Mouse (Mus musculus): Measurements from ENCODE around the gene Soga1. TPM values are rescaled to one million over a fixed set of nuclear protein-coding genes. Genes with fewer than 3 reads are reported as not detected.

Soga1 gene
- polyA plus RNA-seq, 1 experiment, result 40.2 TPM

DNA sequence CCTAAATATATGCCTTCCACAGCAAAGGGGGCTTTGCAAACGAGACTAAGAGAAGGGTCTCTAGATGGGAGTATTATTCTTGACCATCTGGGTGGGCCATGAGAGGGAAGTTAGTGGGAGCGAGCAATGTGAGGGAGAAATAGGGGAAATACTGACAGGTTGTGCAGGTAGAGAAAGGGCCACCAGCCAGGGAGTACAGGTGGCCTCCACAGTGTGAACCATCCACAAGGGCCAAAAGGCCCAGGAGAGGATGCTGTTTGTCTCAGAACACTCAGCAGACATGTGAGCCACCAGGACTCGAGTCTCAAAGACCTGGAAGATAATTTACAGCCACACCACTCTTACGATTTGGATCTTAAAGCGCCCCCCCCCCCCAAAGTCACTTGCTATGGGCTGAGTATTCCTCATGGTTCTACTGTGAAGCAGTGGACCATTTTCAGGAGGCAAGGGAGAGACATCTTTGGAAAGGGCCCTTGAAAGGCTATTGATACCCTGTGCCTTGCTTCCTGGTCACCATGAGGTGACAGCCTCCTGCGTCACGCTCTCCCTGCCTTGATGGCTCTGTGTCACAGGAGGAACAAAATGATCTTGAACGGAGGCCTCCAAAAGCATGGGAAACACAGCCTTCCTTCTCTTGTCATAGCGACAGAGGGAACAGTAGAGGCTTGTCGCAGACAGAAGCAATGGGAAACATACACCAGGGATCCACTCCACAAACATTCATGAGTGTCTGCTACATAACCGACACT is 18.3 kb downstream of the Soga1 start:
- no peak for TF ChIP-seq CTCF (IDR thresholded peaks at IDR 0.05; ENCODE audit: borderline replicate concordance, extremely low read depth, insufficient read depth, insufficient read length)
- no peak for TF ChIP-seq POLR2A (IDR thresholded peaks at IDR 0.05; ENCODE audit: borderline replicate concordance, extremely low read depth, insufficient read depth, insufficient read length, poor library complexity, severe bottlenecking)
- DNase-seq (ENCODE audit: low read depth), result no peak

DNA sequence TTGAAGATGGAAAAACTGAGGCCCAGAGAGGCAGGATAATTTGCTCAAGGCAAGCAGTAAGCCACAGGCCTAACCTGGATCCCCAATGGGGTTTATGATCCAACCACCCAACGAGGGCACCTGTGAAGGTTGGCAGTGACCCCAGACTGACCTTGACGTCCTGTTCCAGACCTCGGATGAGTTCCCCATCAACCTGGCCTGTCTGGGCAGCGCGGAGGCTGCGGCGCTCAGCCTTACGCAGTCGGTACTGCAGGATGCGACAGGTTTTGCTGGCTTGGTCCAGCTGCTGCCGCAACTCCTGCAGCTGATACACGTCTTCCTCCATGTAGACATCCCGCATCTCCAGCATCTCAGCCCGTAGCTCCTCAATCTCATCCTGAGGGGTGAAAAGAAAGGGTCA is 19.0 kb downstream of the Soga1 start:
- TF ChIP-seq CTCF (IDR thresholded peaks at IDR 0.05; ENCODE audit: borderline replicate concordance, extremely low read depth, insufficient read depth, insufficient read length), result no peak
- no peak for TF ChIP-seq POLR2A (IDR thresholded peaks at IDR 0.05; ENCODE audit: borderline replicate concordance, extremely low read depth, insufficient read depth, insufficient read length, poor library complexity, severe bottlenecking)
- DNase-seq (ENCODE audit: low read depth), result no peak

DNA sequence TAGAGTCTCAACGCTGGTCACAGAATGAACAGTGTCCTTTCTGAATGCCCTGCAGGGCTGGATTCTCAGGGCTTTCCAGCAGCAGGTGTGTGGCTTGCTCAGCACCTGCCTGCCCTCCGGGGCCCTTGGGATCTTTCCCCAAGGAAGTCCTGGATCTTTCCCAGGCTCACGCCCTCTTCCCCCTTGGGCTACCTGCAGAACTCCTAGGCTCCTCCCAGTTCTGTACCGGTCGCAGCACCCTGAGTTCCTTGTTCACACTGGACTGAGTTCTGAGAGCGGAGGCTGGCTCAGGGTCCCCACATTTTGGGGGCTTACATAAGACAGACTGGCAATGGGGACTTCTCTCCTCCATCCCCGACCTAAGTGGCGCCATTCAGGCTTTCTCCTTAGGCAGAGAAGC is 19.9 kb downstream of the Soga1 start:
- TF ChIP-seq POLR2A (IDR thresholded peaks at IDR 0.05; ENCODE audit: borderline replicate concordance, extremely low read depth, insufficient read depth, insufficient read length, poor library complexity, severe bottlenecking), result no peak
- no peak for TF ChIP-seq CTCF (IDR thresholded peaks at IDR 0.05; ENCODE audit: borderline replicate concordance, extremely low read depth, insufficient read depth, insufficient read length)
- DNase-seq (ENCODE audit: low read depth), result no peak

DNA sequence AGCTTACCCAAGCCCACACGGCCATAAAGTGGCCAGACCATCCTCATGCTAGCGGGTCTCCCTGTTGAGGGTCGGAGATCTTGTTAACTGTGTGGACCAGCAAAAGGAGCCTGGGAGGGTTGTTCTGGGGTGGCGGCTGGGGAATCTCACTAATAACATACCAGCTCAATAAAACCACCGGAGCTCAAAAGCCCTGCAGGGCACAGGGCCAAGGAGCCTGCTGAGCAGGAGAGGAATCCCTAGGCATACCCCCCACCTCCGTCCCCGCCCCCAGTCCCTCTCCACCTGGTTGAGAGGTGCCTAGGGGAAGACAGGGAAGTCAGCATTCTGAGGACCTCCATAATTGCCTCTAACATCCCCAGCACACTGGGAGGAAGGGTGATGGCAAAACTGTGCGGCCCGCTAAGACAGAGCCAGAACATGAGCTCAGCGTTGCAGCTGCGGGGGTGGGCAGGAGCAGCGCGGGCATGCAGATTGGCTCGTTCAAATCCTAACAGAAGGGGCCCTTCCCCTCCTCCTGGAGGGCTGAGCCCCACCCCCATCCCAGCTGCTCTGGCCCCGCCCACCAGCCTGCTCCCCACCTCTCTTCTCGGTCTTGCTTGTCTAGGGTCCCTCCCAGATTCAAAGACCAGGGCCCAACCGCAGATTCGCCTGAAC is 20.6 kb downstream of the Soga1 start:
- TF ChIP-seq CTCF (IDR thresholded peaks at IDR 0.05; ENCODE audit: borderline replicate concordance, extremely low read depth, insufficient read depth, insufficient read length) (no peak), POLR2A (IDR thresholded peaks at IDR 0.05; ENCODE audit: borderline replicate concordance, extremely low read depth, insufficient read depth, insufficient read length, poor library complexity, severe bottlenecking) (peak; percentile 10; the same call in 1 of the 2 replicates)
- peak; percentile 97 for DNase-seq (ENCODE audit: low read depth)

DNA sequence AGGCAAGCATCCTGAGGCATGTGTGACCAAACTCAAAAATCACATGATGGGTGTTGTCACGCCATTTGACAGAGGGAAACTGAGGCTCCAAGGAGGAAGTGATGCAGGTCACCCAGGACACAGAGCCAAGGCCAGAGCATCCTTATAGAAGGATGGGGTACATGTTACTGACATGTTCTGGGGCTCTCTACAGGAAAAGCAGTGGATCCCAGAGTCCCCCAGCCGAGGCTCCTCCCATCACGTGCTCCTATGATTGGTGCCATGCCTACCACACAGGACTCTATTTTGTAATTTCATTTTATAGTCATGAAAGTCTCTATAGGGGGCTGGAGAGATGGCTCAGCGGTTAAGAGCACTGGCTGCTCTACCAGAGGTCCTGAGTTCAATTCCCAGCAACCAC is 21.3 kb downstream of the Soga1 start:
- TF ChIP-seq CTCF (IDR thresholded peaks at IDR 0.05; ENCODE audit: borderline replicate concordance, extremely low read depth, insufficient read depth, insufficient read length) (no peak), POLR2A (IDR thresholded peaks at IDR 0.05; ENCODE audit: borderline replicate concordance, extremely low read depth, insufficient read depth, insufficient read length, poor library complexity, severe bottlenecking) (no peak)
- no peak for DNase-seq (ENCODE audit: low read depth)

DNA sequence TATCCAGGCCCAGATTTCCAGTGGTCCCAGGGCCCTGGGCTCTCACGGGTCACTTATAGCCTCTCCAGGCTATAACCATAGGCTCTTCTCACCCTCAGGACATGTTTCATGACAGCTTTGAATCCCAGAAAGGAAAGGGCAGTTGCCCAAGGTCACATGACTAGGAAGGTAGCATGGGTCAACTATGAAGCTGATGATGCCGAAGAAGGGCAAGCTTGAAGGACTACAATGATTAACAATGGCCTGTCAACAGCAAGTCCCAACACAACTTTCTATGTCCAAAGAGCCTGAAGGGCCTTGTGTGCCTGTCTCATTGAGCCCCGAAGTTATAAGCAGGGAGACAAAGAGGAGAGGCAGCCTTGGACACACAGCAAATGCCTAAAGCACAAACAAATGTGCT is 21.9 kb downstream of the Soga1 start:
- DNase-seq (ENCODE audit: low read depth), result no peak
- TF ChIP-seq POLR2A (IDR thresholded peaks at IDR 0.05; ENCODE audit: borderline replicate concordance, extremely low read depth, insufficient read depth, insufficient read length, poor library complexity, severe bottlenecking) (no peak), CTCF (IDR thresholded peaks at IDR 0.05; ENCODE audit: borderline replicate concordance, extremely low read depth, insufficient read depth, insufficient read length) (no peak)

DNA sequence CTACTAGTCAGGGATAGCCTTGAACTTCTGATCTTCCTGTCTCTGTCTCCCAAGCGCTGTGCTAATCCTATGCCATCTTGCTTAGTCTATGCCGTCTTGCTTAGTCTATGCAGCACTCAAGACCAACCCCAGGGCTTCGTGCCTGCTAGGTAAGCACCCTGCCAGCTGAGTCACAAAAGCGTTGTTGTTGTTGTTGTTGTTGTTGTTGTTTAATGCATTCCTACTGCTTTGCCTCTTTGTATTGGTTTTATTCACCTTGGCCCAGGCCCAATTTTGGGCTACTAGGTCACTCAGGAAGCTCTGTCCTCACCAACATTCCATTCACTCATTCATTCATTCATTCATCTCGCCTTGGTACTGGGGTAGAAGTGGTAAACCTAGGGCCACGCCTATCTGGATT is 23.3 kb downstream of the Soga1 start:
- TF ChIP-seq POLR2A (IDR thresholded peaks at IDR 0.05; ENCODE audit: borderline replicate concordance, extremely low read depth, insufficient read depth, insufficient read length, poor library complexity, severe bottlenecking) (no peak), CTCF (IDR thresholded peaks at IDR 0.05; ENCODE audit: borderline replicate concordance, extremely low read depth, insufficient read depth, insufficient read length) (no peak)

DNA sequence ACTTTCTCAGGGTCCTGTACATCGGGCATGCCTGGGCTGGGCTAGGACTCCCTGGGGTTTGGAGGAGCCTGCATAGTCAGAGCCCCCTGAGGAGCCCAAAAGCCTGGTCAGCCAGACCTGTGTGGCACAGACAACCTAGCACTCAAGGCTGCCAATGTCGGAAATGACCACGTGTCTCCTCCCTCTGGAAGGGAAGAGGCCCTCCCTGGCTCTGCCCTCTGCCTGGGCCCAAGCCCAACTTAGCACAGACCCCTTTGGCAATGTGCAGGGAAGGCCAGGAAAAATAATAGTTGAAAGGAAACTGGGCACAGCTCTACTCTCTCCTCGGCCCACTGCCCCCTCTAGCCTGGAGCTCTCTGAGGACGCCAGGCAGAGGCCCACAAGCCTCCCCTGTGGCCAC is 24.2 kb downstream of the Soga1 start:
- no peak for TF ChIP-seq POLR2A (IDR thresholded peaks at IDR 0.05; ENCODE audit: borderline replicate concordance, extremely low read depth, insufficient read depth, insufficient read length, poor library complexity, severe bottlenecking)
- TF ChIP-seq CTCF (IDR thresholded peaks at IDR 0.05; ENCODE audit: borderline replicate concordance, extremely low read depth, insufficient read depth, insufficient read length), result no peak
- DNase-seq (ENCODE audit: low read depth), result peak; percentile 78

More for the DNA sequence above, 23.3 kb downstream of the Soga1 start:
- DNase-seq (ENCODE audit: low read depth), result no peak

DNA sequence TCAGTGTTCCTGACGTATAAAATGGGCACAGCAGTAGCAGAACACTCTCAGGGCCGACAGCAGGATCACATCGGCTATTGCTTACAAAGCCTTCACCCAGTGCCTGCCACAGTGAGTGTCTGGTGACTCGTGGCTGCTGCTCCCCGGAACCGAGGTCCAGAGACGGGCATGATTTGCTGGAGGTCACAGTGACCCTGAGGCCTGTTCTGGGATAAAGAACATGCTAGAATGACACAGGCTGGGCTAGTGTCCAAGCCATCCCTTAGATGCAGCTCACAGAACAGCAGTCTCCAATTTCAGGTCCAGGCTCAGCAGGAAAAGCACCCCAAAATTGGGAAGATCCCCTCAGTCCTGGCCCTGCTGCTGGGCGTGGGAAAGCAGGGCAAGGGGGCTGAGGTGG is 24.8 kb downstream of the Soga1 start:
- TF ChIP-seq CTCF (IDR thresholded peaks at IDR 0.05; ENCODE audit: borderline replicate concordance, extremely low read depth, insufficient read depth, insufficient read length) (no peak), POLR2A (IDR thresholded peaks at IDR 0.05; ENCODE audit: borderline replicate concordance, extremely low read depth, insufficient read depth, insufficient read length, poor library complexity, severe bottlenecking) (no peak)
- DNase-seq (ENCODE audit: low read depth), result no peak

DNA sequence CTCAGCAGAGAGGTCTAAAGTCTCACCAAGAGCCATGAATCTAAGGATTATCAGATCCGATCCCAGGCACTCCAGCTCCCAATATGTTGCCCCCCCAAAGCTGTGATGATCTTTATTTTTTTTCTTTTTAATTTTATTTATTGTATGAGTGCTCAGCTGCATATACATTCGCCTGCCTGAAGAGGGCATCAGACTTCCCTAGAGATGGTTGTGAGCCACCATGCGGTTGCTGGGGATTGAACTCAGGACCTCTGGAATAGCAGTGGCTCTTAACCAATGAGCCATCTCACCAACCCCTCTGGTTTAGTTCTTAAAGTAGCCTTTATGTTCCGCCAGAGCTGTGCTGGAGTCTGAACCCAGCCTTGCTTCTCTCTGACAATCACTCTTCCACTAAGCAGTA is 25.3 kb downstream of the Soga1 start:
- TF ChIP-seq CTCF (IDR thresholded peaks at IDR 0.05; ENCODE audit: borderline replicate concordance, extremely low read depth, insufficient read depth, insufficient read length) (no peak; the same call in 1 of the 2 replicates), POLR2A (IDR thresholded peaks at IDR 0.05; ENCODE audit: borderline replicate concordance, extremely low read depth, insufficient read depth, insufficient read length, poor library complexity, severe bottlenecking) (no peak)
- no peak for DNase-seq (ENCODE audit: low read depth)

DNA sequence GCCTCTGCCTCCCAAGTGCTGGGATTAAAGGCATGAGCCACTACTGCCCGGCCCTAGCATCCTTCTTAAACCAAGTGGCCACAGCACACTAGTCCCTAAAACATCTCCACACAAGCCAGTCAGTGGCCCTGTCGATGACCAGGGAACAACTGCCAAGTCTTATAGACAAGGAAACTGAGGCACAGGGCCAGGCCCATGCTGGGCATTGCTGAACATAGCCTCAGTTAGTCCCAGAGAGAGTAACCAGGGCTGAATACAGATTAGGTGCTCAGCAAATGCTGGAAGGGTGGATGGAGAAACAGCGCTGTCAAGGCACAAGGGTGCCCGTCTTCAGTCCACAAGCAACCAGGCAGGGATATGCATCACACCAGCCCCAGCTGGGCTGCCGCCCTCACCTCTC is 25.9 kb downstream of the Soga1 start:
- no peak for TF ChIP-seq CTCF (IDR thresholded peaks at IDR 0.05; ENCODE audit: borderline replicate concordance, extremely low read depth, insufficient read depth, insufficient read length)
- no peak for TF ChIP-seq POLR2A (IDR thresholded peaks at IDR 0.05; ENCODE audit: borderline replicate concordance, extremely low read depth, insufficient read depth, insufficient read length, poor library complexity, severe bottlenecking)
- no peak for DNase-seq (ENCODE audit: low read depth)

DNA sequence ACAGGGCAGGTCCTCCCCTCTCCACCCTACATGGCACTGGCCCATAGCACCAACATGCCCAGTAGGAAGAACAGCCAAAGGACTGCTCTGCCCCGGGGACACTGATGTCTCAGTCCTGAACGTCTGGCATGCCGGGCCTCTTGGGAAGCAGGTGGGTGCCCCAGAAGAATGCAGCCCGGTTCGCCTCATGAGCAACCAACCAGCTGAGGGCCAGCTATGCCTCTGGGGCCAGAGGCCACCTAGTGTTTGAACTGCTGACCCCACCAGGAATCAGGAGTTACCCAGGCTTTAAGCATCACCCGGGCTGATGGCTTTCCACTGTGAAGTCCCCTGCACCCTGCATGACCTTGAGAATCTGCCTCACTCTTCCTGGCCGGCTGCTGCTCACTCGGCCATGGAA is 26.6 kb downstream of the Soga1 start:
- DNase-seq (ENCODE audit: low read depth), result no peak
- no peak for TF ChIP-seq CTCF (IDR thresholded peaks at IDR 0.05; ENCODE audit: borderline replicate concordance, extremely low read depth, insufficient read depth, insufficient read length)
- TF ChIP-seq POLR2A (IDR thresholded peaks at IDR 0.05; ENCODE audit: borderline replicate concordance, extremely low read depth, insufficient read depth, insufficient read length, poor library complexity, severe bottlenecking), result no peak
